Mouse (Mus musculus) megakaryocyte-erythroid progenitor cell, adult 5 weeks (primary cell): ENCODE results near the gene 6720489N17Rik. TPM values are rescaled to one million over a fixed set of nuclear protein-coding genes. Genes with fewer than 3 reads are reported as not detected.

ENCODE experiments used
- polyA plus RNA-seq: library from polyadenylated mRNA; stranded (reverse); fragments of >175 nt; gene quantifications from 2 replicates; pipeline ENCODE4 v1.2.3, GENCODE M21; 2012

Gene 6720489N17Rik
- polyA plus RNA-seq: 0.14 and 0.36 TPM in 2 replicates

GRCm38 (mm10) chr13:62623577-62624276 is at the start of gene 6720489N17Rik:
Gene 6720489N17Rik (minus strand): TSS chr13:62624182.

GRCm38 (mm10) chr13:62571099-62571498 is 52.9 kb downstream of the 6720489N17Rik start, which contains the start of gene Zfp934:
Gene Zfp934 (minus strand): TSS chr13:62571199.

GRCm38 (mm10) chr13:62558189-62559110 is 65.5 kb downstream of the 6720489N17Rik start, which contains the start of gene Zfp935:
Gene Zfp935 (minus strand): TSS chr13:62558511.

Other genes starting within 250 kb of the 6720489N17Rik start
- gene Gm3604, start 241.0 kb downstream of the 6720489N17Rik start, polyA plus RNA-seq: 0.20 and 0.73 TPM in 2 replicates
- 0.18 and 0.71 TPM in 2 replicates for gene Gm49359, start 157.3 kb downstream of the 6720489N17Rik start, polyA plus RNA-seq
- 0.17 TPM in 1 of 2 replicates, not detected in the other for gene Zfp935, start 65.7 kb downstream of the 6720489N17Rik start, polyA plus RNA-seq
- 1.6 and 1.7 TPM in 2 replicates for gene Zfp934, start 53.0 kb downstream of the 6720489N17Rik start, polyA plus RNA-seq
- 0.35 and 0.50 TPM in 2 replicates for gene Platr25, start 136.5 kb upstream of the 6720489N17Rik start, polyA plus RNA-seq
- 0.11 and 0.29 TPM in 2 replicates for gene Gm5141, start 161.6 kb upstream of the 6720489N17Rik start, polyA plus RNA-seq
- not detected in 2 replicates for gene Fbp2, start 234.2 kb upstream of the 6720489N17Rik start, polyA plus RNA-seq